Mouse (Mus musculus): ENCODE data around the gene Kmt2b.

DNA sequence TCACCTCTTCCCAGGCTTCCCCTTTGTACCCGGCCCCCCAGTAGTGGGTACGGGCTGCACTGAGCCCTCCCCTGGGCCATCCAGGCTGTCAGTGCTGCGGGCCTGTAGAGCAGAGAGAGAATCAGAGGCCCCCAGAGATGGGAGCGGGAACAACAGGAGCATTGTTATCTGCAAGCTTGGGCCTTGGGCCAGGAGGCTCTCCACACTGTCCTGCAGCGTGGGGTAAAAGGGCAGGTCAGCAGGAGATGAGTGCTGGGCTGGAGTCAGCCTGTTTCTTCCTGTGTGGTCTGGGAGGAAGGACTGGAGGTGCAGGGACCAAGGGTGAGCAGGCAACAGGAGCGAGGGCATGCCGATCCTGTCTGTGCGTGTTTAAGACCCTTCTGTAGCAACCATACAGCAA, 55.6 kb downstream of the Kmt2b start:
- TF ChIP-seq POLR2A (IDR thresholded peaks at IDR 0.05; ENCODE audit: low read depth, low read length) (no peak), CTCF (IDR thresholded peaks at IDR 0.05; ENCODE audit: borderline replicate concordance, insufficient read depth, low read length) (no peak)
